ENCODE assay signal across 12 mouse cellular contexts in genomic region chr15:91028962-91029361, GRCm38 (mm10). TPM values are rescaled to one million over a fixed set of nuclear protein-coding genes. Genes with fewer than 3 reads are reported as not detected.
DNase-seq lines count a peak whose midpoint lies in the region; ATAC-seq and TF ChIP-seq lines count a peak whose summit lies in the region.
"Had no signal": no experiment of that assay in that cellular context is flagged by ENCODE, and none has a peak within 500 bp of the region (broad histone marks: within the 10 kb centered on the region; RNA-seq: fewer than 3 reads in every experiment).

No protein-coding gene starts in this region.

- DNase-seq in heart, postnatal 14 days, result no peak
- no peak for DNase-seq in midbrain, embryonic 10.5 days (ENCODE audit: low spot score)
- DNase-seq in stomach, postnatal 0 days (ENCODE audit: low spot score), result no peak
- no peak for DNase-seq in layer of hippocampus, adult 8-10 months (ENCODE audit: low spot score in 2 of 2)
- DNase-seq: cerebellum, postnatal 36 days; kidney, postnatal 10 days had no signal

- H3K4me1 ChIP-seq in heart, embryonic 11.5 days (ENCODE audit: control insufficient read depth, insufficient read depth, low read length), result no peaks in the 10 kb centered on the region
- H3K4me1 ChIP-seq in midbrain, embryonic 15.5 days, result peaks cover 9% of the 10 kb centered on the region; the same call in 1 of the 2 replicates
- peaks cover 19% of the 10 kb centered on the region for H3K4me1 ChIP-seq in midbrain, embryonic 10.5 days
- H3K4me1 ChIP-seq in hindbrain, embryonic 13.5 days (replicated peaks), result peaks cover 15% of the 10 kb centered on the region
- no peaks in the 10 kb centered on the region for H3K4me1 ChIP-seq in stomach, postnatal 0 days (replicated peaks; ENCODE audit: control insufficient read depth, insufficient read depth)
- H3K4me1 ChIP-seq: lung, embryonic 15.5 days had no signal

- H3K27ac ChIP-seq in heart, embryonic 11.5 days (ENCODE audit: low read depth, low read length), result peak overlapping the region; percentile 32; the same call in 1 of the 2 replicates
- H3K27ac ChIP-seq in midbrain, embryonic 15.5 days, result peak overlapping the region; percentile 28; the same call in 1 of the 2 replicates
- H3K27ac ChIP-seq in midbrain, embryonic 10.5 days (replicated peaks), result no peak overlapping the region
- peak overlapping the region; percentile 59 for H3K27ac ChIP-seq in hindbrain, embryonic 13.5 days
- H3K27ac ChIP-seq in stomach, postnatal 0 days (replicated peaks), result 0 out of 2 replicates have a peak overlapping the region, but pooled peaks have one; percentile 36
- H3K27ac ChIP-seq: lung, embryonic 15.5 days had no signal

- no peaks in the 10 kb centered on the region for H3K36me3 ChIP-seq in heart, embryonic 11.5 days (ENCODE audit: control insufficient read depth, insufficient read depth, low read length)
- no peaks in the 10 kb centered on the region for H3K36me3 ChIP-seq in midbrain, embryonic 15.5 days (replicated peaks)
- H3K36me3 ChIP-seq in midbrain, embryonic 10.5 days, result peaks cover 67% of the 10 kb centered on the region
- peaks cover 3% of the 10 kb centered on the region for H3K36me3 ChIP-seq in hindbrain, embryonic 13.5 days
- no peaks in the 10 kb centered on the region for H3K36me3 ChIP-seq in stomach, postnatal 0 days (ENCODE audit: control insufficient read depth, insufficient read depth, low read length)
- H3K36me3 ChIP-seq: lung, embryonic 15.5 days had no signal

- 54% methylated on average over 10 of the region's 10 CpGs for WGBS in heart, embryonic 11.5 days (ENCODE audit: insufficient replicate concordance)
- WGBS in midbrain, embryonic 15.5 days, result 80% methylated on average over 10 of the region's 10 CpGs
- WGBS in midbrain, embryonic 10.5 days, result 95% methylated on average over 10 of the region's 10 CpGs
- 74% methylated on average over 10 of the region's 10 CpGs for WGBS in hindbrain, embryonic 13.5 days
- WGBS in stomach, postnatal 0 days, result 39% methylated on average over 10 of the region's 10 CpGs

- no peak for TF ChIP-seq EP300 in stomach, postnatal 0 days (optimal IDR thresholded peaks at IDR 0.05)

- no peaks in the 10 kb centered on the region for H3K27me3 ChIP-seq in heart, embryonic 11.5 days (ENCODE audit: control insufficient read depth, insufficient read depth, low read length)
- no peaks in the 10 kb centered on the region for H3K27me3 ChIP-seq in midbrain, embryonic 15.5 days (replicated peaks)
- H3K27me3 ChIP-seq in midbrain, embryonic 10.5 days (ENCODE audit: low read depth, poor library complexity, severe bottlenecking), result no peaks in the 10 kb centered on the region
- H3K27me3 ChIP-seq in hindbrain, embryonic 13.5 days, result no peaks in the 10 kb centered on the region
- no peaks in the 10 kb centered on the region for H3K27me3 ChIP-seq in stomach, postnatal 0 days (ENCODE audit: control insufficient read depth, insufficient read depth, low read length)
- H3K27me3 ChIP-seq: lung, embryonic 15.5 days had no signal

- TF ChIP-seq CTCF in stomach, postnatal 0 days (IDR thresholded peaks at IDR 0.05; ENCODE audit: low read depth), result no peak

- intact Hi-C loops in heart, postnatal 14 days (cut with DNase I), result no loop called here

- H3K4me3 ChIP-seq in heart, embryonic 11.5 days (ENCODE audit: low read depth, low read length), result no peak overlapping the region
- H3K4me3 ChIP-seq in midbrain, embryonic 15.5 days, result no peak overlapping the region
- no peak overlapping the region for H3K4me3 ChIP-seq in midbrain, embryonic 10.5 days
- H3K4me3 ChIP-seq in hindbrain, embryonic 13.5 days, result no peak overlapping the region
- no peak overlapping the region for H3K4me3 ChIP-seq in stomach, postnatal 0 days (ENCODE audit: low read depth, low read length)
- H3K4me3 ChIP-seq: lung, embryonic 15.5 days had no signal

- H3K9ac ChIP-seq in heart, embryonic 11.5 days (ENCODE audit: low read depth, low read length), result no peak overlapping the region
- no peak overlapping the region for H3K9ac ChIP-seq in midbrain, embryonic 15.5 days
- H3K9ac ChIP-seq in hindbrain, embryonic 13.5 days, result no peak overlapping the region
- no peak overlapping the region for H3K9ac ChIP-seq in stomach, postnatal 0 days (ENCODE audit: low read length)
- H3K9ac ChIP-seq: lung, embryonic 15.5 days had no signal

- H3K4me2 ChIP-seq in heart, embryonic 11.5 days, result peak overlapping the region; percentile 47
- no peak overlapping the region for H3K4me2 ChIP-seq in midbrain, embryonic 15.5 days
- H3K4me2 ChIP-seq in hindbrain, embryonic 13.5 days, result no peak overlapping the region
- peak overlapping the region; percentile 33 for H3K4me2 ChIP-seq in stomach, postnatal 0 days (replicated peaks; ENCODE audit: low read depth)
- H3K4me2 ChIP-seq: lung, embryonic 15.5 days had no signal

- no peak for ATAC-seq in heart, embryonic 11.5 days (replicated peaks; ENCODE audit: insufficient number of reproducible peaks, low FRiP score, low TSS enrichment)
- no peak for ATAC-seq in midbrain, embryonic 15.5 days (replicated peaks)
- ATAC-seq in hindbrain, embryonic 13.5 days (ENCODE audit: low FRiP score), result no peak
- ATAC-seq in stomach, postnatal 0 days (ENCODE audit: low FRiP score, low TSS enrichment), result no peak
- ATAC-seq in erythroblast, adult 5-6 weeks (replicated peaks; ENCODE audit: low FRiP score, poor library complexity, severe bottlenecking), result no peak

- H3K9me3 ChIP-seq in heart, embryonic 11.5 days (replicated peaks; ENCODE audit: control insufficient read depth, low read length), result no peaks in the 10 kb centered on the region
- H3K9me3 ChIP-seq in midbrain, embryonic 15.5 days, result no peaks in the 10 kb centered on the region
- peaks cover 18% of the 10 kb centered on the region; the same call in 1 of the 2 replicates for H3K9me3 ChIP-seq in midbrain, embryonic 10.5 days (replicated peaks)
- H3K9me3 ChIP-seq in hindbrain, embryonic 13.5 days, result 0 out of 2 replicates have a peak, but pooled peaks cover 4% of the 10 kb centered on the region
- no peaks in the 10 kb centered on the region for H3K9me3 ChIP-seq in stomach, postnatal 0 days (ENCODE audit: control insufficient read depth, low read length)
- H3K9me3 ChIP-seq: lung, embryonic 15.5 days had no signal

RNA-seq across cellular contexts. Expression of gene Kif21a, which starts 20.8 kb away (rescaled TPM):
- 6.5 TPM in 2 replicates for polyA plus RNA-seq in heart, embryonic 11.5 days (2014; fragmentation: Nextera tagmentation; extraction: Ambion mirVana)
- 10 to 100 TPM; 10.1 to 11.7 TPM for total RNA-seq in heart, postnatal 14 days (2021)
- 50.3 and 50.9 TPM in 2 replicates for polyA plus RNA-seq in midbrain, embryonic 15.5 days (2015; fragmentation: Nextera tagmentation; extraction: Ambion mirVana)
- polyA plus RNA-seq in midbrain, embryonic 10.5 days (2016; fragmentation: Nextera tagmentation; extraction: Ambion mirVana), result 42.5 and 50.1 TPM in 2 replicates
- polyA plus RNA-seq in hindbrain, embryonic 13.5 days (2015; fragmentation: Nextera tagmentation; extraction: Ambion mirVana), result 48.9 and 51.6 TPM in 2 replicates
- 17.2 and 18.2 TPM in 2 replicates for polyA plus RNA-seq in stomach, postnatal 0 days (2015; fragmentation: Nextera tagmentation; extraction: Ambion mirVana)
- total RNA-seq in layer of hippocampus, adult 8-10 months (2022), result 100 to 1,000 TPM; 121 to 151 (median 127) TPM
- not detected in 2 replicates for total RNA-seq in erythroblast, adult 5-6 weeks (2015; ENCODE audit: low replicate concordance)
- total RNA-seq in erythroblast, adult 5-6 weeks (2017; ENCODE audit: low replicate concordance), result 0.98 TPM in 1 of 2 replicates, not detected in the other
- total RNA-seq: monocyte, adult 5-6 weeks had no signal

Comparison
In these comparisons a context has a peak if more than half of its experiments do, and no peak if none do; other contexts are left out.
1. H3K4me2 ChIP-seq: peak in heart, embryonic 11.5 days (single experiment) and stomach, postnatal 0 days (single experiment); none in midbrain, embryonic 15.5 days (single experiment) and hindbrain, embryonic 13.5 days (single experiment).